Mouse (Mus musculus) 3134 (cell line): Measurements from ENCODE around the gene Rps12.
"Not testable (repeated sequence)": the region's sequence is repeated elsewhere in the genome, so short reads cannot be mapped to it uniquely, and the experiment has no call there.

Experiments
- DNase-seq: peaks from one replicate; pipeline ENCODE4 v3.0.0-alpha.2; 2011; ENCODE audit warnings: low spot score; ENCODE audit not compliant: insufficient read length; ENCODE audit errors: extremely low read depth

Rps12 gene

DNA sequence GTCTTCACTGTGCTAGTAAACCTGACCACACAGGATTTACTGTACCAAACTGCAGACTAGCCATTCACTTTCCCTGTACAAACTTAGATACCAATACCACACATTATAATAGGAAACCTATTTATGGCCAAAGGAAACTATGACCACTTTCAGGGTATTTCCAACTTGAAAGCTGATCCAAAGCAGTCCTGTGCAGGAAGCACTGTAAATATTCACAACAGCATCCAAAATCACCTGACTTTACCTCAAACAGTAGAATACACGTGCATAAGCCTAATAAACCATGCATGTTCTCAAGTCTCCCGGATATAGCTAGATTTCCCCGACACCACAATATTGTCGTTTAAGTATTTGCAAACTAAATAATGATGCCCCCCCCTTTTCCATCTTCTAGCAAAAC is 1.0 kb downstream of the Rps12 start:
- no peak for DNase-seq

- not testable (repeated sequence) for DNase-seq
Measured at GRCm38 (mm10) chr10:23785599-23785998, 1.5 kb downstream of the Rps12 start.

DNA sequence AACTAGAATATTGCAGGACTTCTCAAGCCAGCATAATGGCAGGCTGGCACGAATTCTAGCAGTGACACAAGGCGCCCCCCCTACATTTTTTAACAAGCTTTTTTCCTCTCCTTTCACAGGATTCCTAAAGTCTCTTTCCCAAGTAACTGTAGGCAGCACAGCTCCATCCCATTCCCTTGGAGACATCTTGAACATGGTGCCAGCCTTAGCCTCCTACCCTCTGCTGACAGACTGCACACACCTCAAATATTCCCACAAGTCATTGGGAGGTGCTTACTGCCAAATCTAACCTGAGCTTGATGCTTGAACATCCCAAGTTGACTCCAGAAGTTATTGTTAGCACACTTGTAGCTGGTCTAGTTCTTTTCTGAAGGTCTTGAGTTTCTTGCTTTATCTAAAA is 3.0 kb downstream of the Rps12 start:
- no peak for DNase-seq

DNA sequence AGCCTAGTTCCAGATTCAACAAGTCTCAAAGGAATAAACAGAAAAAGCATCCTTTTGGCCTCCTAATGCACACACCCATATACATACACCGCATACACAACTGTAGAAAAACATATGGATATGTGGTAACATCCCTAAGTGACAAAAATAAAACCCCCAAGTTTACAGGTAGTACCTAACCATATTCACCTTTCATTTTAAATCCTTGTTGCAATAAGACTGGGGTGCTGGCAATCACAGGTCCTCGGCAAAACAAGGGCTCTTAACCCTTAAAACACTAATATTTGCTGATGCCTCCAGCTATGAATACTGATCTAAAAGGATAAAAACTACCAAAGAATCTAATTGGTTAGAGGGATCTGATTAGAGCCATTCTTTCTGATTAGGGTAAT is 3.6 kb downstream of the Rps12 start:
- no peak for DNase-seq

DNA sequence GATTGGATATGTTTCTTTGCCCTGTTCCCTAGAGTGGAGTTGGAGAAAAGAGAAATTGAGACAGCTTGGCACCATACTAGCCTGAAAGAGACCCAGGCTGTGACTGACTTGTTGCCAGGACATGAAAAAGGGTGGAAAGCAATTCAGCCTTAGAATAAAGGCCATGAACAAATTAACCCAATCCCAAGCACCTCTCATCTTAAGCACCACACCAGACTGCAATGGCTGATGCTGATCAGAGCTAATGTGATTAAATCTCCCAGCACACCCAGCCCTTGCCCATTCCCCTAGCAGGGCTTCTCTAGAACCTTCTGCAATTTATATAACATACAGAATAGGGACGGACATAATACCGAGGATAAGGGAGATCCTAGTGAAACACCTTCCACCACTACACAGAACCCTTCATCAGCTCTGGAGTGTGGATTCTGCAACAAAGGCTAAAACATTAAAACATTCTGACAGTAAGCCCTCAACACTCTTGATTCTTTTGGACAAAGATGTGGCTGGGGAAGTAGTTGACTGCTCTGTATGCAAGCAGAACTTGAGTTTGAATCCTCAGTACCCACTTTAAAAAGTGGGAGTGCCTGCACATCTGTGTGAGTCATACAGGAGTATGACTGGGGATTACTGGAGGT is 4.1 kb downstream of the Rps12 start:
- peak; percentile 37 for DNase-seq

DNA sequence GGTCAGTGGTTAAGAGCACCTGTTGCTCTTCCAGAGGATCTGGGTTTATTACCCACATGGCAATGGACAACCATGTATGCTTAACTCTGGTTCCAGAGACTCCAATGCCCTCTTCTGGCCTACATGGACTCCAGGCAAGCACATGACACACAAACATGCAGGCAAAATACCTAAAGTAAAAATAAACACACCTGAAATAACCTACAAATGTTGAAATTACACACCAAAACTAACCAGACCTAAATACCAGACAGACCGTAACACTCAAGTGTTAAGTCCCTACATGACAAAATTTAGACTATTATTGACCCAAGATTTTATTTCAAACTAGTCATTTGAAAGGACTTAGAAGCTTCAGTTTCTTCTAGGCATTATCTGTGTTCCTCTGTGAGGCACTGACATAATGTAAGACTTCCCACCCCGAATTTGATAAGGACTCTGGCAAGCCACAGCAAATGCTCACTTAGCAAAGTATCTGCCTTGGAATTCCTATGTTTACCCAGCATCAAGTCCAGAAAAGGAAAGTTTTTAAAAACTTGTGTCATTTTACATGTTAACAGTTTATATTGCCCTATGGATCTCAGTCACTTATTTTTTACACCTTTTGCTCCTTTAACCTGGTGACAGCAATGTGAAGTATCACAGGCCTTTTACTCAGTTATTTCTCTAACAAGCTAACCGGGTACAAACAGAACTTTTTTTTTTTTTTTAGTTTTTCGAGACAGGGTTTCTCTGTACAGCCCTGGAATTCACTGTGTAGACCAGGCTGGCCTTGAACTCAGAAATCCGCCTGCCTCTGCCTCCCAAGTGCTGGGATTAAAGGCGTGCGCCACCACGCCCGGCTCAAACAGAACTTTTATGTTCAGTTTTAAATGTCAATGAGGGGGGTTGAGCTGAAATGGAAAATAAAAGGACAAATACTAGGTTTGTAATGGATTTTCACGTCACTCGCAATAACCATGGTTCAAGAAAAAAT is 5.0 kb downstream of the Rps12 start:
- DNase-seq, result no peak

DNA sequence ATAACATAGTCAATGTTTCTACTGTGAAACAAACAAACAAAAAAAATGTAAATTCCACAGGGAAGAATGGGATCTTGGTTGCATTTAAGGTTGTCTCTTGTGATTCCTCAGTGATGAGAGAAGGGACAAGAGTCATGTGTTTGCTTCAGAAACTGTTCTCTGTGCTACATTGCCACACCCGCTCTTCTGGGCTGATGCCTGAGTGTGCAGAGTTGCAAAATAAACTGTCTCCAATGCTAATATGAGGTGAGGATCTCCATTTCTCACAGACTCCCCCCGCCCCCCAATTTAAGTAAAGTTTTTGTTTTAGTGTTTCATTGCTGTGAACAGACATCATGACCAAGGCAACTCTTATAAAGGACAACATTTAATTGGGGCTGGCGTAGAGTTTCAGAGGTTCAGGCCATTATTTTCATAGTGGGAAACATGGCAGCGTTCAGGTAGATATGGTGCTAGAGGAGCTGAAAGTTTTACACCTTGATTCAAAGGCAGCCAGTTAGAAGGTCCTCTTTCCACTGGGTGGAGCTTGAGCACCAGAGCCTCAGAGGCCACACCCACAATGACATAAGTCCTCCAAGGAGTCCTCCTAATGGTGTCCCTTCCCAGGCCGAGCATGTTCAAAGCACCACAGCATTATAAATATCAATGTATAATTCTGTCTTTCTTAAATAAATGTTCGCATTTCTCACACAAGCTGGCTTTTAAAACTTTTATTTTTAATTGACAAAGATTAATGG is 6.4 kb downstream of the Rps12 start:
- no peak for DNase-seq

GRCm38 (mm10) chr10:23777288-23777945 is 9.7 kb downstream of the Rps12 start:
- DNase-seq, result no peak

DNA sequence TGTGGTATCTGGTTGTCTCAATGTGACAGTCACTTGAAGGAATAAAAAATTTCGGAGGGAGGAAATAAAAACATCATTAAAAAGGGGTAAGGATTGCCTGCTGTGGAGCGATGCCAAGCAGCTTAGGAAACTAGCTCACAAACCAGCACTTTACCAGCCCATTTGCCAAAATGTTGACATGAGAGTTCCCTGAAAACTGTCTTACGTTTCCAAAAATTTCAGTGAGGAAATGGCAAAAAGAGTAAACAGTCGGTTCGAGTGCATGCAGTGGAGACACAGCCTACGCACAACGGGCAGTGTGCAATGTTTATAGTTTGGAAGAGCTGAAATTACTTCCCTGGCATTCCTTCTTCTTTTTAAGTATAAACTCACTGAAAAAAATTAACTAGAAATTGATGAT is 32.9 kb downstream of the Rps12 start:
- no peak for DNase-seq
